Mouse (Mus musculus) gastrocnemius, postnatal 4 days (tissue): ENCODE data around the gene Atpaf1. TPM values are rescaled to one million over a fixed set of nuclear protein-coding genes. Genes with fewer than 3 reads are reported as not detected.

Experiments
- DNase-seq, 2 experiments: peaks; one replicate each; pipeline ENCODE4 v3.0.0; 2021 to 2022; ENCODE audit warnings: low spot score in 2 of 2, mixed read lengths in 2 of 2
- total RNA-seq, 2 experiments: library from RNA; stranded (reverse); gene quantifications; 2 replicates each; pipeline ENCODE4 v1.2.3; 2021

Gene Atpaf1
- total RNA-seq, 2 experiments from 2014 or later, result 30.3 to 32.0 TPM

DNA sequence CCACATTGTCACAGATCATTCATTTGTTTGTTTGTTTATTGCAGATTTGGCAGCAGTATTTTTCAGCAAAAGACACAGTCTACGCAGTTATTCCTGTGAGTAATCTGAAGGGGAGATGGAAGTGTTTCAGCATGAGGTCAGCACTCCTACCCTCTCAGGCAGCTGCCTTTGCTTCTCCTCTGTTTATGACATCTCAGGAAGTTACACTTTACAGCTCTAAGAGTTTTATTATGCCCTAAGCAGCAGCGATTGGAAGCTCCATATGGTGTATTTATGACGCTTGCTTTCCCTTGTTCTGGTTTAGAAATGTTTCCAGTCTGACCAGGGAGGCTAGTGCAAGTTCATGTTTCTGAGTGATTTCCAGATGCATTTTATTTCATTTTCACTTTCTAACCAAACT, 10.7 kb downstream of the Atpaf1 start:
- no peak for DNase-seq

DNA sequence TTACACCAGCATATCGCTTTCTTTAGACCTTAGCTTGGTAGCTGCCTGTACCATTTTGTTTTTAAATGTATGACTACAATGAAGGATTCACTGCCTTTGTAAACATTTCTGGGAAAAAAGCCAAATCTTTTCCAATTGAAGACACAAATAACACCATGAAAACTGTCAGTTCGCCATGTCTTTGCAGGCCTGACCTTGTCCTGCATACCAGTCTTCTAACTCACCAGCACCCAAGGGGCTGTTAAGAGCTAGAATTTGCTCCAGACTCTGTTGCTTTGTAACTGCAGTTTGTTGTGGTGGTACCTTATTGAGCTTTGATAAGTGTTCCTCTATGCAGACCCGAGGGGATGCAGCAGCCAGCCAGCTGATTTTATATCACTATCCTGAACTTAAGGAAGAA, 15.4 kb downstream of the Atpaf1 start:
- no peak for DNase-seq

DNA sequence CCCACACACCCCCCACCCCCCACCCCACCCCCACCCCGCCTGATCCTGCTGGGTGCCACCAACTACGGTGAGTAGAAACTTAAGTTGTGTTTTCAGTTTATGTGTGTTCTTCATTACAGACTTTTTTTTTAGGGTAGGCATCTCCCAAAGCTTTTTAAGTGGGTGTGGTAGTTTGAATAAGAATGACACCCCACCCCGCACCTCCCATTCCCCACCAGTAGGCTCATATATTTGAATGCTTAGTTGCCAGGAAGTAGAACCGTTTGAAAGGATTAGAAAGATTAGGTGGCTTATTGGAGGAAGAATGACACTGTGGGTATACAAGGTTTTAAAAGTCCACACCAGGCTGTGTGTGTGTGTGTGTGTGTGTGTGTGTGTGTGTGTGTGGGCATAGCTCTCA, 27.7 kb downstream of the Atpaf1 start:
- no peak for DNase-seq

DNA sequence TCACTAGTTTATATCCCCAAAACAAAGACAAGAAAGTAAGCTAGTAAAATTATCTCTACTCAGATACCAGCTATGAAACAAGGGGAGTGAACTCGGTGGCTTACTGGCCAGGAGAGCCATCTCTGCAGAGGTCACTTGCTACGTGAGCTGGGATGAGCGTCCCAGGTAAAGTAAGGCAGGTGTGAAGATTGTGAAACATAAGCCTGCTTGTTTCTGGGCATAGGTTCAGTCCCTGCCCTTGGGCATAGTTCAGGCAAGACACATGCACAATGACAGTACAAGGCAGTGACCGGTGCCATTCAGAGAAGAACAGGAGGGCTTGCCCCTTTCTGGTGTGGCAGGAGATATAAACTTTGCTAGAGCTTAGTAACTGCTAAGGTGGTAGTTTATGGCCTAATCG, 31.0 kb downstream of the Atpaf1 start:
- no peak for DNase-seq

DNA sequence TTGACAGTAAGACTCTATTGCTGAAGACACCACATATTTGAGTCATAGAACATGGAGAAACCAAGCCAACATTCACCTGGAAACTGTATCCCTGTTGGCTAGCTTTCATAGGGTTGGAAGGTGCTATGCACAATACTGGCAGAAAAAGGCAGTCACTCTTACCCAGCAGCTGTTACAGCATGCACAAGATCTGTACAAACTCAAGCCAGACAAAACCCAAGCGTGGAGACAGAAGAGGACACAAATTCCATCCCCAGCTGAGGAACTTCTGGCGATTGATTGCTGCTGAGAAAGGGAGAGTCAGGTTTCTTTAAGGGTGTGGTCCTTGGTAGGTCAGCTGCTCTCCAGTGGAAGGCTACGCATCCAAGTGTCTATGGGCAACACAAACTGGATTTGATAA, 35.6 kb downstream of the Atpaf1 start:
- no peak for DNase-seq

DNA sequence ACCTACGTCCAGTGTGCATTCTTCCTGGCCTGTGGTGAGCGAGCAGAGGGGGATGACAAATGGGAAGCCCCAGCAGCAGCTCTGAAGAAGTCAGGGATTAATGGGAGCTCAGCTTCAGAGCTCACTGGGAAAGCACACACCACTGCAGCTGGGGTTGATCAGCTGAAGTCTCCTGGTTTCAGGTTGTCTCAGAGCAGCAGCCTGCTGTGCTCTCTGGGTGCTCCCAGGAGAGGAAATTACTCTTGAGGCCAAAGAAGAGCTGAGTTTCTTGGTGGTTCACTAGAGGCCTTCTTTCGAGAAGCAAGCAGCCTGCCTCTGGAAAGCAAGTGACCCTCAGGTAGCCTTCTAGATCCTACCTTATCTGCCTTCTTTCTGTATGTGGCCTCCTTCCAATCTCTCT, 36.3 kb downstream of the Atpaf1 start:
- no peak for DNase-seq

DNA sequence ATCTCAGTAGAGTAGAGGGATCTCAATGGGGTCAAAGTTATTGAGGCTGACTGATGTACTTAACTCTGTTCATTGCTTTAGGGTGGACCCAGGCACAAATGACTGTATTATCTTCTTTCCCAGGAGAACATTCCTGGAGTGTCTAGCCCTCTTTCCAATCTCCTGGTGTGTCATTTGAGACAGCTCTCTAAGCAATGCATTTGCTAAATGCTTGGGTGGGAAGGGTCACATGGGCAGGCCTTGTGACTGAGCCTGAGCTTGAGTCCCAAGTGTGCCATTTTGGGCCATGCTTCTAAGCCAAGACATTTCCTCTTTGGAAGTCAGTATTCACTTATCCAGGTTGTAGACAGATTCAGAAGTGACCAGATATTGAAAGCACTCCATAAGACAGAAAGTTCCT, 36.8 kb downstream of the Atpaf1 start:
- DNase-seq, result no peak

DNA sequence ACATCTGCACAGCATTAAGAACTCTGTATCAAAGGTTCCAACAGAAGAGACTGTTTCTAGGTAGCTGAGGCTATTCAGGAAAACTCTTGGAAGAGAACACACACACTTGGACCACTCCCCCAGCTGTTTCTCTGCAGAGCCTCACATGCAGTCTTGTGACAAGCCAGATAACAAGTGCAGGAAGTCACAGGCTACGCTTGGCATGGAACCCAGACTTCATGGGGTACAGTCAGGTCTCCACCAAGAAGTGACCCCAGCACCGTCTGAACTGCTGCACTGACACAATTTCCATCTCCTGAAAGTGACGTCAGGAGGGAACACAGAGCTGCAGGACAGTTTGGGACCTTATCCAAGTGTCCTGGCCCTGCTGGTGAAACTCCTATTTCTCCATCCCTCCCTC, 37.3 kb downstream of the Atpaf1 start:
- no peak for DNase-seq

DNA sequence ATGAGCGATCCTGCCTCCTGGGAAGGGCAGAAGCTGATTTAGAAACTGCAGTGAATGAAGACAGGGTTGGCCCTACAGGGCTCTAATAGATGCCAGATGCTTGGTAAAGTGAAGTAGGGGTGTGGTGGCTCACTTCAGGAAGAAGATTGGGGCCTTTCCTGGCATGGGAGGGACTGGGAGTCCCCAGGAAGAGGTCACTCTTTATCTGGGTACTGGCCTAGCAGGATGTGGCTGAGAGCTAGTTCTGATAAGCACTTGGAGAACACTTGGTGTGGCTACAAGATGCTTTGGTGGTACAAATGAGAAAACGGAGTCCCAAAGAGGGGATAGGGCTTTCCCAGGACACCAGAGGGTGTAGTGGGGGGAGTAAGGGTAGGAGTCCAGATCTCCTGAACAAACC, 39.6 kb downstream of the Atpaf1 start:
- no peak for DNase-seq

DNA sequence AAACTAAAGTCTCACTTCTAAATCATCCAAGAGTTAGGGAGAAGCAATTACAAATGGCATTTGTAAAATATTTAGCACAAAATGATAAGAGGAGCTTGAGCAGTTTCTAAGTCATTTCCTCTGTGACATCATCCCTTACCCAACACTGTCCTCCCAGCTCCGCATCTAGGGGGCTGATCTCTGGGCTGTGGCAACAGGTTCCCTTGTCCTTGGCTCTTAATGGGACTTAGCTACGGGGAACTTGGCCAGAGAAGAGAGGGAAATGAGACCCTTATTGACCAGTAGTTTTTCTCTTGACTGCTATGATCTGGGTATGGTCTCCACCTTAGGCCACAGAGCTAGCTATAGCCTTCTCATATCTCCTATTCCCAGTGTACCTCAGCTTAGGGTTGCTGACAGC, 40.7 kb downstream of the Atpaf1 start:
- DNase-seq, result no peak

DNA sequence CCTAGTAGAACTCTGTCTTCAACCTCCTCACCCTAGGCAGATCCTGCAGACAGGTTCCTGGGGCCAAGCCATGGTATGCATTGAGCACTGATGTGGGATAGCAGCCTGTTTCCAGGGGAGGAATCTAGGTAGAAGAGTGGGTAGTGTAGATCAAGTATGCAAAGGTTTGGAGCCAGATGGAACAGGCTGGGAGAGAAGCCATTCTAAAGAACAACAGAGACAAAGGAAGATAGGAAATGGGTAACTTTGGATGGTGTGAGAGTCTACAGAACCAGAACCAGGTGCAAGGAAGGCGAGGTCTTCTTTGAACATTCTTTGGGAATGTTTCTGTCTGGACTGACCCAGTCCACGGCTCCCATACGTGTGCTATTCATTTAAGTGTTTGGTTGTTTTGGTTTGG, 42.5 kb downstream of the Atpaf1 start:
- DNase-seq, result no peak

DNA sequence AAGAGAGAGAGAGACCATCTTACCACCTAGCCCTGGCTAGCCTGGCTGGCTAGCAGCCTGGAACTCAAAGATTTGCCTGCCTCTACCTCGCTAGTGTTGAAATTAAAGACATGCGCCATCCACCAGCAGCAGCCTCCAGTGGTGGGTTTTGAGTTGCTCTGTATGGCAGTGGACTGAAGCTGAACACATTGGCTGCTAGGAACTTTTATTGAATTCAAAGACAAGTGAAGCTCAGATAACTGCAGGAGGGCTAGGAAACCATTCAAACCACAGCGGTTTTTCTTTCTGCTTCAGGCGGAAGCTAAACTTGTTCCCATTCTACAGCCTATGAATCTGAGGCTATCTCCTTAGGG, 42.9 kb downstream of the Atpaf1 start:
- no peak for DNase-seq

DNA sequence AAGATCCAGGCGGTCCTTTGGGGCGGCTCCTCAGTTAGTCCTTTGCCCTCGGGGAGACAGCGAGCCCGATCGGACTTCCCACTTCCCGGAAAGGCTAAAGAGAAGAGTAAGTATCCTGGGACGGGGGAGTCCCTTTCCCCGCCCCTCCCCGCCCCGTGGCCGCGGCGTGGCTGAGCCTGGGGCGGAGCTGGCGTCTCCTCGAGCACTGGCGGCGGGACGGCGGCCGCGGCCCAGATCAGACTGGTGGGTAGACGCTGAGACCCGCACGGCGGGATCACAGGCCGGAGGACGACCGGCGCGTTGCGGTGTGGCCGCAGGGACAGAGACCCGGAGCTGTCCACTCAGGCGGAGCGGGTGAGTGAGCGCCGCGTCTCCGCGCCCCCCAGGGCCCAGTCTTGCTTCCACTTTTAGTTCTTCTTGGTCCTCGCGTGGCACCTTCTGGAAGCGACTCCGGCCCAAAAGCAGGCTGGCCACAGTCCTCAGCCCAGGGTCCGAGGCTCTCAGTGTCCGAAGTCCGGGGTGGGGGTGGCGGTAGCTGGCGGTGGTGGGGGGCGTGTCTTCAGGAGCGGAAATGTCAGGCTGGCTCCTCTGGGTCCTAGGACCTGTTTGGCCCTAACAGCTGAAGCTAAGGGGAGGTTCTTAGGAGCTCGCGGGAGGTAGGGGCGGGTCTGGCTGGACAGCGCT, 43.4 kb downstream of the Atpaf1 start, which contains the start of gene Mob3c:
Gene Mob3c, plus strand, starts transcription at position 205 of the 684 bp plus-strand sequence.
- peak; percentile 63 to 82 for DNase-seq

DNA sequence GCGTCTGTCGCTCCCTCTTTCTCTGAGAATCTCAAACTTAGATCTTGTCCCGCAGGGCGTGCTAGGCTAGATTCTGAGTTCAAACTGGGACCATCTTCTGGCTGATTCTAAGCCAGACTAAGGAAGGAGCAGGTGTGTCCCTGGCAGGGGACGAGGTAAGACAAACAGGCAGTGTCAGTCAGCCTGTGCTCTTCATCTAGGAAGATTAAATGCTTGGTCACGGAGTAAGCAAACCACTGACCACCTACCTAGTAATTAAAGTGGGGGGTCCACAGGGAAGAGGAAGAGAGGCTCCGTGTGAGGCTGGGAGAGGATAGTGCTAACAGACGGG, 43.9 kb downstream of the Atpaf1 start:
- no peak for DNase-seq

DNA sequence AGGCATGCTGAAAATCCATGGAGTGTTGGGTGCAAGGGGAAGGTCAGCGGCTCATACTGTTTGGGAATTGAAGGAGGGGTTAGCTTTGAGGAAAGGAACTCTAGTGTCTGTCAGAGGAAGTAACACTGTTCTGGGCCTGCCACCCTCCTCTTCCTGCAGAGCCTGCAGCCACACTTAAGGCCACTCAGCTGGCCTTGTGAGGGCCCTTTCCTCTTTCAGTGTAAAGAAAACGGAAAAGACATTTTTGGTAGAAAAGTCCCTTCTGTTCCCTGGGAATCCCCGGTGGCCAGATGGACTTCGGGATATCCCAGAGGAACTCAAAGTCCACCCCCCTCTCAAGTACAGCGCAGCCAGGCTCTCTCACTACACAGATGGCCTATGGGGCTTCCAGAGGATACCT, 45.9 kb downstream of the Atpaf1 start:
- DNase-seq, result no peak

DNA sequence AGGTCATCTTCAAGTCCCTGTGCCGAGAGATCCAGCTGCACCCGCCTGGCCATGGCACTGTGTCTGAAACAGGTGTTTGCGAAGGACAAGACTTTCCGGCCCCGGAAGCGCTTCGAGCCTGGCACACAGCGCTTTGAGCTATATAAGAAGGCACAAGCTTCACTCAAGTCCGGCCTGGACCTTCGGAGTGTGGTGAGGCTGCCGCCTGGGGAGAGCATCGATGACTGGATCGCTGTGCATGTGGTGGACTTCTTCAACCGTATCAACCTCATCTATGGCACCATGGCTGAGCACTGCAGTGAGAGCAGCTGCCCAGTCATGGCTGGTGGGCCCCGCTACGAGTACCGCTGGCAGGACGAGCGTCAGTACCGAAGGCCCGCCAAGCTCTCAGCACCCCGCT, 46.6 kb downstream of the Atpaf1 start:
- no peak for DNase-seq

DNA sequence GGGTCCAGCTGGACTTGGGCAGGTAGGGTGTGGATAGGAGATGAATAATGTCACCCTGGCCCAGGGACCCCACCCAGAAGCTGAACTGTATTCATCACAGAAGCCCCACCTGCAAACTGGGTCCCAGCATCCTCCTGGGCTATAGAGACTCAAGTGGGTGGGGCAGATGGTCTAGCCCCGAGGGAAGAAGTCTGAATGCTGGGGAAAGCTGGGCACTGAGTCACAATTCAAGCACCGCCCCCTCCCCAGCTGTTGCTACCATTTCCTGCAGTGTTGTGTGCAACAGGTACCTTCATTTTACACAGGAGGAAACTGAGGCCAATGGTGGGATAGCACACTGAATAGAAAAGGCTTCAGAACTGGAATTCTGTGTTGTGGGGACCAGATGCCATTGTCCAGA, 47.4 kb downstream of the Atpaf1 start:
- no peak for DNase-seq

DNA sequence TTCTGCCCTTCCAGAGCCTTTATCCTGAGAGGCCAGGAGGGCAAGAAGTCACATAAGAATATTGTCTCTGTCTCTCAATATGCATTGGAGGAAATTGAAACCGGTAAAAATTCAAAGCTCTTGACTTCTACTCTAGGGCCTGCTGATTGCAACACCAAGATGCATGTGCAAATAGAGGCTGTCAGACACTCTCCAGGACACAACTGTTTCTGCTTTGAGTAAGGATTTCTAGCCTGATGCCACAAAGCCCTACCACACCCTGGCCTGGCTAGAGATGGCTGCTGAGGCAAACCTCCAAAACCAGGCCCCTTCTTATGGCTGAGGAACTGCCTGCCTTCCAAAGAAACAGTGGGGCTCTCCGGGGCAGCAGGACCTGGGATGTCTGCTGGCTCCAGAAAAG, 51.0 kb downstream of the Atpaf1 start:
- no peak for DNase-seq

DNA sequence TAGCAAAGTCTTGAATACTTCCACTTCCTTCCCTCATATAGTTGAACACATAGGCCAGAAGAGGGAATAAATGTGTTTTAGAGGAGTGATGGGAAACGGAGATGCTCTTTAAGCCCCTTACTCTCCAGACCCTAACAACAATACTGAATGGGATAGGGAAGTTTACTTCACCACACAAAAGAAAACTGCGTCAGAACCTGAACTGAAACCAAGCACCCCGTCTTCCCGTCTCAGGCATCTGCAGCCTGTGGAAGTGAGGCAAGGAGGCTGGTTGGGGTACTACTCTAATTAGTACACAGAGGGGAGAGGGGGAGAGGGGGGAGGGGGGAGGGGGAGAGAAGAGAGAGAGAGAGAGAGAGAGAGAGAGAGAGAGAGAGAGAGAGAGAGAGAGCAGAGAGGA, 53.6 kb downstream of the Atpaf1 start:
- no peak for DNase-seq

DNA sequence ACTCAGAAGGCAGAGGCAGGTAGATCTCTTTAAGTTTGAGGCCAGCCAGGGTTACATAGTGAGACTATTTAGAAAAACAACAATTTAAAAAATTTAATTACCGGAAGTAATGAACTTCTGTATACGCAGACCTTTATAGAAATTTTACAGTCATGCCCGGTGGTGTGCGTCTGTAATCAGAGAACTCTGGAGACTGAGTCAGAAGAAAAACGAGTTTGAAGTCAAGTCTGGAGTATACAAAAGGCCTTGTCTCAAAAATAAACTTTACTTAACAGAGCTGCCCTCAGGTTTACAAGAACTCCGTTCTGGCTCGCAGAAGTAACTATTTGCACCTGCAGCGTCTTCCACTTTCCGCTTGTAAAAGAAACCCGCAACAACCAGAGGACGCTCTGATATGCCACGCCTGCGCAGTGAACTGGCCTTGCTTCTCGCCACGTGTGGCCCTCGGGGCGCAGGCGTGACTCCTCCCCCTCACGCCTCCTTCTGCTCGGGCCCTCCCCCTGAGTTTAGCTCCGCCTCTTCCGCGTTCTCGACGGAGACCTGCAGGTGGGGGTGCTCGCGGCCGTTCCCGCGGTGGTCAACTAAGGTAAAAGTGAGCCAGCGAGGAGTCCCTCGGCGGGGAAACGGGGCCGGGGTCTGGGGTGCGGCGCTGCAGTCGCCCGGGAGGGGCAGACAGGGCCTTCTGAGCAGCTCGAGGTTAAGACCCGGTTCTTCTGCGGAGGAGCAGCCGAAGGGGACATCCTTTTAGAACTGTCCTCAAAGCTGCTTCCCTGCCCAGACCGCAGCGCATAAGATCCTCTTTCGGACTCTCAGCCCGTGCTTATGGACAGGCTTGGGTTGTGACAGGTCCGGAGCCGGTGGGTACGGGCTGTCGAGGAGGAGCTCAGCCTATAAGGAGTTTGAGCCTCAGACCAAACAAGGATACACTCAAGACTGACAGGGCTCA, 54.4 kb downstream of the Atpaf1 start, which contains the start of gene Mknk1:
Gene Mknk1, plus strand, starts transcription at position 503 of the 946 bp plus-strand sequence.
- DNase-seq, result peak; percentile 85 to 91

DNA sequence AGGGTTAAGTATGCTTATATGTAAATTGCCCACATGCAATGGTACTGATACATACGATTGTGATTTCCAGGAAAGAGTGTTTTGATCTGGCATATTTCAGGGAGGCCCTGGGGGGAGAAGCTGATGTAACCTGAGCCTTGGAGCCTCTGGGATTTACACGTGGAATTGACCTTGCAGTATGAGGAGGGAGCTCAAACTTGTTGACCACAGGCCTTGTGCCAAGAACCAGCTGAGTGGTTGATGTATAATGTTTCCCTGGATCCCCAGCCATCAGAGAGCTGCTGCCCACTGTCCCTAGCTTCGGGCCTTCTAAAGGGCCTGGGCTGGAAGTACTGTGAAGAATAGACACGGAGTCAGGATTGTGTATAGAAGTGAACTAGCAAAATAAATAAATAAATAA, 55.3 kb downstream of the Atpaf1 start:
- no peak for DNase-seq

DNA sequence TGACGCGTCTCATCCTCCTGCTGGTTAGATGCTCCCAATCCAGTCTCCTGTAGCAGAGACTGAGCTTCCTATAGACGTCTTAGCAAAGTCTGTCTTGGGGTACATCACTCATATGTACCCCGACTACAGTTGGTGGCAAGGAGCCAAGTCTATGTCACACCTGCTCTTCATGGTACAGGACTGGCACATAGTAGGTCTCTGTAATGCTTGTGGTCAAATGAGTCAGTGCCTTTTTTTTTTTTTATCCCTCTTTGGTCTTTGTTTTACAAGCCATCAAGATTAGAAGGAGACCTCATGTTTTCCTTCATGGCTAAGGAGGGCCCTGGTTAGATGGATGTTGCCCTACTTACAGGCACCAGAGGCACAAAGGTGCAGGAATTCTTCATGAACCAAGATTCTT, 56.2 kb downstream of the Atpaf1 start:
- no peak for DNase-seq

DNA sequence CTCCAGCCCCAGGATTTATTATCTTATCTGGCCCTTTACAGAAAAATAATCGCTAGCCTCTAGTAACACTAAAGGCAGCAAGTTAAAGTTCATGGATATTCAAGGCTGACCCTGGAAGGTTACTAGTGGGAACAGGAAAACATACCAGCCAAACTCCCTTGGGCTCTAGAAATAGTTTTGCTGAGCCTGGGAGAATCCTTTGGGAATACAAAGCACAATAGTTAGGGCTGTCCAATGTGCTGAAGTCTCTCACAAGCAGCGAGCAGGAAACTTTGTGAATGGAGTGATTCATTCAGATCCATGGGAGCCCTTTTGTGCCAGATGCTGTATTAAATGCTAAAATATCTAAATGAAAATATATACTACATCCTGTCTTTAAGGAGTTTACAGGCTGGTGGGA, 62.0 kb downstream of the Atpaf1 start:
- no peak for DNase-seq
